ENCODE assay signal across 12 mouse cellular contexts in genomic region chr11:77500361-77501325, GRCm38 (mm10). TPM values are rescaled to one million over a fixed set of nuclear protein-coding genes. Genes with fewer than 3 reads are reported as not detected.
A peak's percentile ranks its signal among the peaks of the same experiment; 100 is the strongest.
DNase-seq lines count a peak whose midpoint lies in the region; ATAC-seq and TF ChIP-seq lines count a peak whose summit lies in the region.
"Had no signal": no experiment of that assay in that cellular context is flagged by ENCODE, and none has a peak within 500 bp of the region (broad histone marks: within the 10 kb centered on the region; RNA-seq: fewer than 3 reads in every experiment).

No protein-coding gene starts in this region.

- H3K27ac ChIP-seq in forebrain, embryonic 10.5 days = peak overlapping the region; percentile 31; the same call in 1 of the 2 replicates
- no peak overlapping the region for H3K27ac ChIP-seq in forebrain, embryonic 15.5 days (replicated peaks)
- H3K27ac ChIP-seq in CH12.LX (ENCODE audit: insufficient read depth, low read depth) = 0 out of 2 replicates have a peak overlapping the region, but pooled peaks have one; percentile 3
- peak overlapping the region; percentile 20; the same call in 1 of the 2 replicates for H3K27ac ChIP-seq in cortical plate, adult 2 months (ENCODE audit: insufficient read depth, low read length)
- H3K27ac ChIP-seq: limb, embryonic 13.5 days had no signal

- H3K36me3 ChIP-seq in forebrain, embryonic 10.5 days (replicated peaks) = peaks cover 84% of the 10 kb centered on the region
- peaks cover 56% of the 10 kb centered on the region for H3K36me3 ChIP-seq in forebrain, embryonic 15.5 days
- peaks cover 52 to 92% of the 10 kb centered on the region in 2 experiments for H3K36me3 ChIP-seq in CH12.LX (replicated peaks in 1 of 2; ENCODE audit: control insufficient read depth in 1 of 2, insufficient read depth in 1 of 2, low read length in 1 of 2)

- in situ Hi-C loops in CH12.LX (cut with MboI; ENCODE audit: low pct_ligation_motif_present, low pct_unique_long_range_greater_than_20kb, low sequenced_read_pairs) = no loop called here

- no peak for TF ChIP-seq RAD21 in CH12.LX (IDR thresholded peaks at IDR 0.05; ENCODE audit: low read depth, low read length)

- no peak overlapping the region for H3K9ac ChIP-seq in forebrain, embryonic 15.5 days (replicated peaks)
- H3K9ac ChIP-seq in CH12.LX (ENCODE audit: insufficient read depth, low read depth) = no peak overlapping the region
- H3K9ac ChIP-seq: limb, embryonic 13.5 days had no signal

- DNase-seq in forebrain, embryonic 10.5 days (ENCODE audit: extremely low spot score, low spot score) = no peak
- peak; percentile 34 to 55 for DNase-seq in layer of hippocampus, postnatal 10 days (ENCODE audit: low spot score in 2 of 2)
- DNase-seq in layer of hippocampus, adult 9-11 months = no peak
- no peak for DNase-seq in CH12.LX (ENCODE audit: extremely low read depth)
- DNase-seq in adrenal gland, postnatal 36 days = no peak

- dilution Hi-C loops in CH12.LX (cut with MboI; ENCODE audit: extremely low pct_ligation_motif_present, extremely low pct_unique_long_range_greater_than_20kb, low sequenced_read_pairs) = no loop called here

- no peak overlapping the region for H3K4me2 ChIP-seq in forebrain, embryonic 15.5 days (replicated peaks)
- no peak overlapping the region for H3K4me2 ChIP-seq in CH12.LX (ENCODE audit: insufficient read depth, low read depth, poor library complexity, severe bottlenecking)
- H3K4me2 ChIP-seq: limb, embryonic 13.5 days had no signal

- no peaks in the 10 kb centered on the region for H3K9me3 ChIP-seq in forebrain, embryonic 10.5 days
- H3K9me3 ChIP-seq in forebrain, embryonic 15.5 days = no peaks in the 10 kb centered on the region
- no peaks in the 10 kb centered on the region for H3K9me3 ChIP-seq in CH12.LX (replicated peaks; ENCODE audit: low read length)
- H3K9me3 ChIP-seq: limb, embryonic 13.5 days had no signal

- no peak for TF ChIP-seq POLR2A in CH12.LX (IDR thresholded peaks at IDR 0.05; ENCODE audit: low read depth, low read length)
- no peak for TF ChIP-seq POLR2A in cortical plate, adult 2 months (IDR thresholded peaks at IDR 0.05; ENCODE audit: extremely low read depth, insufficient read depth, low read length)

- WGBS in forebrain, embryonic 10.5 days = 87% methylated on average over 17 of the region's 17 CpGs
- WGBS in forebrain, embryonic 15.5 days = 77% methylated on average over 17 of the region's 17 CpGs

- ATAC-seq in forebrain, embryonic 15.5 days (replicated peaks) = no peak
- ATAC-seq in megakaryocyte, adult 5-6 weeks (ENCODE audit: poor library complexity, severe bottlenecking) = no peak

- TF ChIP-seq CTCF in CH12.LX (conservative IDR thresholded peaks at IDR 0.05 in 1 of 2, IDR thresholded peaks at IDR 0.05 in 1 of 2; ENCODE audit: low read depth in 2 of 2, low read length in 2 of 2) = no peak
- TF ChIP-seq CTCF in cortical plate, adult 2 months (IDR thresholded peaks at IDR 0.05; ENCODE audit: extremely low read depth, insufficient read depth, low read length) = no peak

- H3K4me3 ChIP-seq in forebrain, embryonic 10.5 days = no peak overlapping the region
- no peak overlapping the region for H3K4me3 ChIP-seq in forebrain, embryonic 15.5 days
- no peak overlapping the region for H3K4me3 ChIP-seq in CH12.LX (replicated peaks in 1 of 3; ENCODE audit: low read depth in 2 of 3, low read length in 2 of 3, poor library complexity in 1 of 3)
- no peak overlapping the region for H3K4me3 ChIP-seq in cortical plate, adult 2 months (ENCODE audit: insufficient read depth, low read length)
- H3K4me3 ChIP-seq: limb, embryonic 13.5 days had no signal

- H3K4me1 ChIP-seq in forebrain, embryonic 10.5 days = peaks cover 67% of the 10 kb centered on the region
- H3K4me1 ChIP-seq in forebrain, embryonic 15.5 days = peaks cover 31% of the 10 kb centered on the region
- peaks cover 8 to 39% of the 10 kb centered on the region in 2 experiments for H3K4me1 ChIP-seq in CH12.LX (ENCODE audit: control insufficient read depth in 1 of 2, insufficient read depth in 2 of 2)
- peaks cover 6% of the 10 kb centered on the region for H3K4me1 ChIP-seq in cortical plate, adult 2 months (ENCODE audit: control insufficient read depth, insufficient read depth, low read length)

- no peaks in the 10 kb centered on the region for H3K27me3 ChIP-seq in forebrain, embryonic 10.5 days (ENCODE audit: poor library complexity, severe bottlenecking)
- no peaks in the 10 kb centered on the region for H3K27me3 ChIP-seq in forebrain, embryonic 15.5 days
- H3K27me3 ChIP-seq in CH12.LX (replicated peaks) = no peaks in the 10 kb centered on the region
- H3K27me3 ChIP-seq: limb, embryonic 13.5 days had no signal

- TF ChIP-seq EP300 in CH12.LX (IDR thresholded peaks at IDR 0.05; ENCODE audit: low read length) = no peak

- H3K79me2 ChIP-seq in CH12.LX (replicated peaks; ENCODE audit: control insufficient read depth, extremely low read depth, insufficient read depth, poor library complexity, severe bottlenecking) = peaks cover 10% of the 10 kb centered on the region

TF ChIP-seq in CH12.LX, 34 proteins besides CTCF, POLR2A, EP300 and RAD21 (continues in another document):
- TF ChIP-seq POLR2AphosphoS2 (IDR thresholded peaks at IDR 0.05; ENCODE audit: low read depth, low read length) = no peak
- no peak for TF ChIP-seq MYC (IDR thresholded peaks at IDR 0.05; ENCODE audit: low read depth, low read length)
- TF ChIP-seq BHLHE40 (IDR thresholded peaks at IDR 0.05; ENCODE audit: low read depth, low read length) = no peak
- no peak for TF ChIP-seq SIN3A (IDR thresholded peaks at IDR 0.05; ENCODE audit: low read length)
- TF ChIP-seq UBTF (IDR thresholded peaks at IDR 0.05; ENCODE audit: low read depth, low read length) = no peak
- no peak for TF ChIP-seq IRF4 (IDR thresholded peaks at IDR 0.05; ENCODE audit: low read depth, low read length)
- TF ChIP-seq RCOR1 (conservative IDR thresholded peaks at IDR 0.05; ENCODE audit: low read depth, low read length) = no peak
- no peak for TF ChIP-seq NELFE (IDR thresholded peaks at IDR 0.05; ENCODE audit: low read depth, low read length)

RNA-seq across cellular contexts. Expression of gene Git1, which starts 7.3 kb away (rescaled TPM):
- polyA plus RNA-seq in forebrain, embryonic 10.5 days (2016; fragmentation: Nextera tagmentation; extraction: Ambion mirVana) = 12.2 and 12.8 TPM in 2 replicates
- polyA plus RNA-seq in forebrain, embryonic 15.5 days (2015; fragmentation: Nextera tagmentation; extraction: Ambion mirVana) = 14.4 and 15.9 TPM in 2 replicates
- total RNA-seq in layer of hippocampus, postnatal 10 days (2021) = 100 to 1,000 TPM; 151 to 166 TPM
- 28.9 and 30.8 TPM in 2 replicates for total RNA-seq in CH12.LX (2012; rRNA removed)
- 8.0 and 8.8 TPM in 2 replicates for total RNA-seq in CH12.LX (2014; rRNA removed)
- polyA plus RNA-seq in CH12.LX (2012; ENCODE audit: insufficient read length, low read depth) = 53.3 and 57.8 TPM in 2 replicates
- polyA plus RNA-seq in cortical plate, adult 2 months (2012; rRNA removed) = 204 and 230 TPM in 2 replicates
- total RNA-seq in megakaryocyte, adult 5-6 weeks (2015) = 17.6 and 20.0 TPM in 2 replicates
- total RNA-seq in megakaryocyte, adult 5-6 weeks (2017) = 12.3 and 18.7 TPM in 2 replicates
- 10 to 100 TPM; 47.6 to 49.9 TPM for total RNA-seq in adrenal gland, postnatal 36 days (2021)

RNA-seq across cellular contexts. Expression of gene Ankrd13b, which starts 11.2 kb away (rescaled TPM):
- 9.2 and 9.4 TPM in 2 replicates for polyA plus RNA-seq in forebrain, embryonic 10.5 days (2016; fragmentation: Nextera tagmentation; extraction: Ambion mirVana)
- 37.3 and 41.8 TPM in 2 replicates for polyA plus RNA-seq in forebrain, embryonic 15.5 days (2015; fragmentation: Nextera tagmentation; extraction: Ambion mirVana)
- total RNA-seq in layer of hippocampus, postnatal 10 days (2021) = 100 to 1,000 TPM; 149 to 153 TPM
- total RNA-seq in CH12.LX (2012; rRNA removed) (1.7 and 1.9 TPM in 2 replicates), CH12.LX (2014; rRNA removed) (0.53 and 0.55 TPM in 2 replicates)
- polyA plus RNA-seq in CH12.LX (2012; ENCODE audit: insufficient read length, low read depth) = 2.7 and 2.8 TPM in 2 replicates
- 150 and 151 TPM in 2 replicates for polyA plus RNA-seq in cortical plate, adult 2 months (2012; rRNA removed)
- 2.0 and 2.1 TPM in 2 replicates for total RNA-seq in megakaryocyte, adult 5-6 weeks (2015)
- total RNA-seq in megakaryocyte, adult 5-6 weeks (2017) = 2.8 and 9.1 TPM in 2 replicates
- total RNA-seq in adrenal gland, postnatal 36 days (2021) = 1 to 10 TPM; 5.8 to 6.7 TPM

RNA-seq across cellular contexts. Expression of gene Abhd15, which starts 14.3 kb away (rescaled TPM):
- polyA plus RNA-seq in forebrain, embryonic 10.5 days (2016; fragmentation: Nextera tagmentation; extraction: Ambion mirVana) = 4.7 and 5.5 TPM in 2 replicates
- polyA plus RNA-seq in forebrain, embryonic 15.5 days (2015; fragmentation: Nextera tagmentation; extraction: Ambion mirVana) = 1.9 and 2.4 TPM in 2 replicates
- 1 to 10 TPM; 1.1 to 1.2 TPM for total RNA-seq in layer of hippocampus, postnatal 10 days (2021)
- total RNA-seq in CH12.LX (2012; rRNA removed) (0.38 and 0.63 TPM in 2 replicates), CH12.LX (2014; rRNA removed) (0.08 and 0.11 TPM in 2 replicates)
- 0.23 and 0.38 TPM in 2 replicates for polyA plus RNA-seq in CH12.LX (2012; ENCODE audit: insufficient read length, low read depth)
- 0.64 and 0.77 TPM in 2 replicates for polyA plus RNA-seq in cortical plate, adult 2 months (2012; rRNA removed)
- total RNA-seq in megakaryocyte, adult 5-6 weeks (2015) = 6.8 and 8.3 TPM in 2 replicates
- 13.8 and 17.0 TPM in 2 replicates for total RNA-seq in megakaryocyte, adult 5-6 weeks (2017)
- total RNA-seq in adrenal gland, postnatal 36 days (2021) = 10 to 100 TPM; 12.6 to 14.0 TPM

RNA-seq across cellular contexts. Expression of gene Trp53i13, which starts 15.1 kb away (rescaled TPM):
- 30.4 and 32.7 TPM in 2 replicates for polyA plus RNA-seq in forebrain, embryonic 10.5 days (2016; fragmentation: Nextera tagmentation; extraction: Ambion mirVana)
- 15.0 and 19.5 TPM in 2 replicates for polyA plus RNA-seq in forebrain, embryonic 15.5 days (2015; fragmentation: Nextera tagmentation; extraction: Ambion mirVana)
- total RNA-seq in layer of hippocampus, postnatal 10 days (2021) = 1 to 10 TPM; 6.5 to 7.9 TPM
- 11.1 and 12.8 TPM in 2 replicates for total RNA-seq in CH12.LX (2012; rRNA removed)
- 6.4 and 6.7 TPM in 2 replicates for total RNA-seq in CH12.LX (2014; rRNA removed)
- polyA plus RNA-seq in CH12.LX (2012; ENCODE audit: insufficient read length, low read depth) = 12.6 and 14.9 TPM in 2 replicates
- 6.8 and 7.2 TPM in 2 replicates for polyA plus RNA-seq in cortical plate, adult 2 months (2012; rRNA removed)
- total RNA-seq in megakaryocyte, adult 5-6 weeks (2015) = 6.2 and 6.5 TPM in 2 replicates
- 5.0 and 5.8 TPM in 2 replicates for total RNA-seq in megakaryocyte, adult 5-6 weeks (2017)
- 10 to 100 TPM in 1 of 2 experiments, 1 to 10 TPM in 1; 9.4 to 10.1 TPM for total RNA-seq in adrenal gland, postnatal 36 days (2021)

RNA-seq across cellular contexts. Expression of gene Gm10392, which starts 18.4 kb away (rescaled TPM):
- 0.10 TPM in 2 replicates for polyA plus RNA-seq in forebrain, embryonic 10.5 days (2016; fragmentation: Nextera tagmentation; extraction: Ambion mirVana)
- polyA plus RNA-seq in forebrain, embryonic 15.5 days (2015; fragmentation: Nextera tagmentation; extraction: Ambion mirVana) = not detected in 2 replicates
- not detected for total RNA-seq in layer of hippocampus, postnatal 10 days (2021)
- total RNA-seq in CH12.LX (2012; rRNA removed) = 0.13 TPM in 1 of 2 replicates, not detected in the other
- 0.30 TPM in 1 of 2 replicates, not detected in the other for total RNA-seq in CH12.LX (2014; rRNA removed)
- 0.17 and 0.53 TPM in 2 replicates for polyA plus RNA-seq in CH12.LX (2012; ENCODE audit: insufficient read length, low read depth)
- not detected in 2 replicates for polyA plus RNA-seq in cortical plate, adult 2 months (2012; rRNA removed)
- not detected in 2 replicates for total RNA-seq in megakaryocyte, adult 5-6 weeks (2015)
- 0.51 and 1.8 TPM in 2 replicates for total RNA-seq in megakaryocyte, adult 5-6 weeks (2017)
- total RNA-seq in adrenal gland, postnatal 36 days (2021) = not detected
- total RNA-seq: adrenal gland, postnatal 10 days; heart, postnatal 25 days had no signal
- polyA plus RNA-seq: C2C12; limb, embryonic 13.5 days had no signal

Comparison
In these comparisons a context has a peak if more than half of its experiments do, and no peak if none do; other contexts are left out.
1. DNase-seq: peak in layer of hippocampus, postnatal 10 days (2 of 2); none in forebrain, embryonic 10.5 days (single experiment), layer of hippocampus, adult 9-11 months (single experiment), CH12.LX (single experiment) and adrenal gland, postnatal 36 days (0 of 2).
2. RNA of gene Ankrd13b, which starts 11.2 kb away (total RNA-seq): 149 to 153 TPM in layer of hippocampus, postnatal 10 days; 5.8 to 6.7 TPM in adrenal gland, postnatal 36 days, 2.0 to 9.1 TPM in megakaryocyte, adult 5-6 weeks and 0.53 to 1.9 TPM in CH12.LX; every median in the first group is over 10 times any median in the second.